Mouse (Mus musculus) cerebellum, adult (tissue): Measurements from ENCODE around the gene Plb1.

Experiments used
- ATAC-seq: cut with Nextera tagmentation; 2 replicates; pipeline ENCODE4 v1.9.2; 2017; ENCODE audit warnings: mild to moderate bottlenecking, moderate library complexity, mixed read lengths; ENCODE audit not compliant: insufficient number of reproducible peaks, low FRiP score, low TSS enrichment

Plb1 gene

DNA sequence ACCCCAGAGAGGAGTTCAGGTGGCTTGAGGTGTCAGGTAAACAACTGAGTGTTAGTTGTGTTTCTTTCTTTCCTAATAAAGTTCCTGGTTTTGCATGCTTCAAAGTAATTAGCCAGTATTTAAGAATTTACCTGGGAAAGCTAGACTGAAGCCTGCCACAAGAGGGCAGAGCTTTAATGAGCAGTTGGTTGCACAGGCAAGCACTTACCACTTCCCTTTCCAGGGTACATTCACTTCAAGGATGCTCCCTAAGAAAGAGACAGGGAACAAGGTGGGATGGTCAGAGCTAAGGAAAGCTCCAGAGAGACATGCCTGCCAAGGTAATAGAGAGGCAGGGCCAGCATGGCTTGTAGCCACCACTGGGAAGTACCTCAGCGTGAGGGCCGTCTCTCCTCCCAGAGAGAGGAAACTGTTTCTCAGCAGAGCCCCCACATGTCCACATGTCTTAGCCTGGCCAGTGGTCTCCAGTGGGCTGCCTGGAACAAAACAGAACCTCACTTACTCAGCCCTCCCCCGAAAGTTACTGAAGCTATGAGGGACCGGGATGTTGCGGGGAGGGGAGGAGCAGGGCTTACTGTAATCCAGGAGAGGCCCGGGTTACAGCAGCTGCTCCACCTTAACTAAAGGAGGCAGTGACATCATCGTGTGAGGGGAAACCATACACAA is 89.8 kb downstream of the Plb1 start:
- peak; percentile 79 for ATAC-seq

DNA sequence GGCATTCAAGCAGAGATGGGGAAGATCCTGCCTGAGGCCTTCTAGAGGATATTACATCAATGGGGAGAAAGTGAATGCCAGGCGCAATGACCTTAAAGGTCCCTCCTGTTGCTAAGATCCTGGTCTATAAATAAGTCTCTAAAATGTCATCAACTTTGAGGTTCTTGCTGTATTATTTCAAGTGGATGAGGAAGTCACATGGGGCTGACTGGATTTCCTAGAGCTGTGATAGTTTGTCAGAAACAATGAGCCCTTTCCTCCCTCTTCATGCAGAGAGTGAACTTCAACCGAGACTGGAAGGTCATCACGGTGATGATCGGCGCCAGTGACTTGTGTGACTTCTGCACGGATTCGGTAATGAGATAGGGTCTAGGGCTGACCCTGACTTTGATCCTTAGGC is 95.6 kb downstream of the Plb1 start:
- ATAC-seq: no peak

DNA sequence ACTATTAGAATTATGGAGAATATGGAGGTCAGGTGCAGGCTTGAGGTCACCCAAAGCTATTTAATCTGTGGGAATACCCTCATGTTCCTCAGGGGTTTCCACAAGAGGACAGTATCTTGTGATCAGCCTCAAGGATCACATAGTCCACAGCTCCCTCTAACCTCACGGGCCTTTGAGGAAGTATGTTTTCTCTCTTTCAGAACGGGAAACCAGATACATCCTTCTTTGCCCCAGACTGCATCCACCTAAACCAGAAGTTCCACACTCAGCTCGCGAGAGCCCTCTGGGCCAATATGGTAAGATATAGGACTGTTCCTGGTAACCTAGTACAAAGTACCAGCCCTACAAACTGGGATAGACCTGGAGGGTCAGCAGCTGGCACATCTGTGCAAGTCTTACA is 100.1 kb downstream of the Plb1 start:
- ATAC-seq: no peak

DNA sequence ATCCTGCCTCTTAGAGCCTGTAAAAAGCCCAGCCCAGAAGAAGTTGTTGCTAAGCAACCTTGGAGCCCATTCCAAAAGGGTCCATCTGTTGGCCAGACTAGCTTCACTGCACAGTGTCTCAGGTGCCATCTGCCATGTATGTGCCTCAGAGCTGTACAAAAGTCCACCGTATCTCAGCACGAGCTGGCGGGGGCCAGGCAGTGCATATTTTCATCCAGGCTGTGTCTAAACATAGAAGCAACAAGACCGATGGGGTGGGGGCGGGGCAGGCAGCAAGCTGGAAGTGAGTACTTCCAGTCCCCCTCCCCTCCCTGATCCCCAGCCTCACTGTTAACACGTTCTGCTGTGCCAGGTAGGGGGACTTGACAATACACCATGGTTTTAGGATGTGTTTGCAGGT is 102.7 kb downstream of the Plb1 start:
- peak; percentile 91 for ATAC-seq

DNA sequence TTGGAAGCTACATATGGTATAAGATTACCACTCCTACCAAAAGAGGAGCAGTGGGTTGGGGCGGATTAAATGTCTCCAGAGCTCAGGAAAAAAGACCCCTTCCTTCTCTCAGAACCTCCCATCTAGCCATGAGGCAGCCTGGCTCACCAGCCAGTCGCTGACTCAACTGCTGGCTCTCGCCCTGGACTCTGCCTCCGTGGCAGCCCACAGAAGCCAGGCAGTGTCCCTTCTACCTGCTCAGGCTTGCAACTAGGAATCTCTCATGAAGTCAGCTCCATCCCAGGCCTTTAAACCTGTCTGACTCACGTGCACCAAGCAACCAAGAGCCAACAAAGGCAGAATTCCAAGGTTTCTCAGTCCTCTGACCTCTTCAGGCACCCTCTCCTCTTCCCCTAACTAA is 103.6 kb downstream of the Plb1 start:
- ATAC-seq: no peak

DNA sequence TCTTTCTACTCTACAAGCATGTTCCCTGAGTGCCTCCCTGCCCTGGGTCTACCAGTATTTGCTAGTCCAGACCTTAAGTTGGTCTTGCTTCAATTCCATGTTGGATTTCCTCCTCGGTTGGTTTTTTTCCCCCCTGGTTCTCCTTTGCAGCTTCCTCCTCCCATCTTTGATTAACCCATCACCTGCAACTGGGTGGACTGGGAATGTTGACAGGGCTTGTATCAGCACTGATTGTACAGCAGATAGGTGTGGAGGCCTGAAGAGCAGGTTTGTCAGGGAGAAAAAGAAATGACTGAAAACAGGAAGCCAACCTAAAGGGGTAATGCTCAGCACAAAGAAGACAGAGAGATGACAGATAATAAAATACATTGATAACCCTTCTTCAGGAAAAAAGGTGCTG is 104.8 kb downstream of the Plb1 start:
- no peak for ATAC-seq

DNA sequence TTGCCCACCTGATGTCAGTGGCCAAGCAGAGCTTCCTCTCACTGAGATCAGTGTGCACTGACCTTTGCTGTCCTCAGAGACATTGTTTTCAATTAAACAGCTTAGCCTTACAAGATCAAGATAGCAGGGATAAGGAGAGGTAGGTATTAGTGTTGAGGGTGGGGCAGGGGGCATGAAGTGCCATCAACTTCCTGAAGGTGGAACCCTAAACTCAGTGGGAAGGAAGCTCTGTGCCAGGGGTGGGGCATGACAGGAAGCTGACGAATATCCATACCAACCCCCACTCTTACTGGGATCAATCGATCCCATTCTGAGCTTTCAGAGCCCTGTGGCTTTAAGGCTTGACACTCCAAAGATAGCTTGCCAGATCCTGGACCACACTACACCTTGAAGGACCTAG is 105.8 kb downstream of the Plb1 start:
- no peak for ATAC-seq

DNA sequence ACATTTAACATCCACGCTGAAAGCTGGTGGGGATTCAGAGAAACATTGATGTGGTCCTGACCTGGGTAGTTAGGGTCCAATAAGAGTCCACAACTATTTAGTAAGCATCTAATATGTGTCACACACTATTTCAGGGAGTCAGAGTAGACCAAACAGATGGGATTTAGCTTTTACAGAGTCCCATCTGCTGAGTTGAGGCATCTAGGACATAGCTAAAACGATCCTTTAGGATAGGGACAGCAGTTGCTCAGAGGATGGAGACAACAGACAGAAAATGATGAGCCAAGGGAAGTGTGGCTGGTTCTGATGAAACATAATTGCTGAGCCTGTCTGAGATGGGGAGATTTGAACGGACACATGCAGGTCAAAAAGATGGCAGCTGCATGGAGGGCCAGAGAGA is 106.3 kb downstream of the Plb1 start:
- no peak for ATAC-seq

DNA sequence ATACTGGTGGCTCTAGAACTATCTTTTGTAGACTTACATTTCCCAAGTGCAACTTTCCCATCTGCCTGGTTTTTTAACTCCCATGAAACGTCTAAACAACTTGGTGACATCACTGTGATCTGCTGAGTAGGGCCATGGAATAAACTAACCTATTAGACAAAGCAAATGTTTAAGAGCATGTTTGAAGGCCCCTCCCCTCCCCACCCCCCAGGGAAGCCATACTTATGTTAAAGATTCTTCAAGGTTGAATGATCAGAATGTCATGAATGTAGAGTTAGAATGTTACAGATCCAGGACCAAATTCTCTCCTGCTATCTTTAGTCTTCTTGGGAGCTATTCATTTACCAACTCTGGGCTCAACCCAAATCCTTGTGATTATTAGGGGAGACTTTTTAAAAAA is 107.7 kb downstream of the Plb1 start:
- no peak for ATAC-seq

DNA sequence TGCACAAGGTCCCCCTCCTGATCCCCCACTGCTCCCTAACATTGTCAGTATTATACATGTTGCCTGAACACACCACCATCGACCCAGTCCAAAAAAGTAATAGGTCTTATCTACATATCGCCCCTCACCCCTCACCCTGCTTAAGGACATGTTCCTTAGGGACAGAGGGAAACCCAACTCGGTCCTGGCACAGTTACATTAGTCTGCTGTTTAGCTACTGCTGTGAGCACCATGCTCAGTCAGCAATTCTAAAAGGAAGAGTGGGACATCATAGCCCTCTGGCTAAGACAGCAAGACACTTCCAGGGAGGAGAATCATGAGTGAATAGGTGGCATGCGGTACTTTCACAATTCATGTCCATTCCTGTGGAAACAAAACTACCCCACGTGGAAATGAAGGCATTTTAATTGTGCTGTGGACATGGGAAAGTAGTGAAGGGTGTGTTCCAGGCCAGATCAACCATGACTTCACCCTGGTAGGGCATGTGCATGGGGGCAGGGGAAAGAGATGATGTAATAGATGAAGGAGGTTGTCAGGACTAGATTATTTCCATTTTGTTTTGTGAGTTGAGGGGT is 110.3 kb downstream of the Plb1 start:
- no peak for ATAC-seq

DNA sequence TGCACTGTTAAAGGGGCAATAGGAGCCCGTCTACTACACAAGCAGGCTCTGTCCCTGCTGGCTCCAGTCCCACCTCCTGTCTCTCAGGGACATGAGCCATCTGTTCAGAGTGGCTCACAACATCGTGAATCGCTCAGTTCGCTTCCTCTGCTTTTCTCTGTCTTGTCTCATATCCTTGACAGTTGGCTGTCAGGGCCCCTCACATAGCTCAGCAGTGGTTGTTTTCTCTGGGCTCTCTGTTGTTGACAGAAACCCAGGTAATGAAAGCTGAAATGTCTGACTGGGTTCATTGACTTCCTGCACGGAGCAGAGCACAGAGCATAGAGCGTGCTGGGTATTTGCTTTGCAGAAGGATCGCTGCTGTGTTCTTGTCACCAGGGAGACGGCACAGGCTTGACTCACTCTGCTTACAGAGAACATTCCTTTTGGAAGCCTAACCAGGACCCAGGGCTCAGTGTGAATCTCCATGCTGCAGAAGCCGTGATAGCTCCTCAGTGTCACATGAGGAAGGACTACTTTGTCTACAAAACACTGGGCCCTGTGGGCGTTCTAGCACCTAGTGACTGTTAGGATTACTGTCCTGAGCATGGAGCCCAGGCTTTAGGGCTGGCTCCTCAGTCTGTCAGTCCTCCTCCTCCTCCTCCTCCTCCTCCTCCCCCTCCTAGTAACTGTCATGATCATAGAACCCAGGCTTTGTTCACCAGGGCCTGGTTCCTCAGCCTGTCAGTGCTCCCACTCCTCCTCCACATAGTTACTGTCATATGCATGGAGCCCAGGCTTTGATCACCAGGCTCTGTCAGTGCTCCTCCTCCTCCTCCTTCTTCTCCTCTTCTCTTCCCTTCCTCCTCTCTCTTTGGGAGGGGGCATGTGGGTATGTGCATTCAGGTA is 113.8 kb downstream of the Plb1 start:
- ATAC-seq: peak; percentile 77

DNA sequence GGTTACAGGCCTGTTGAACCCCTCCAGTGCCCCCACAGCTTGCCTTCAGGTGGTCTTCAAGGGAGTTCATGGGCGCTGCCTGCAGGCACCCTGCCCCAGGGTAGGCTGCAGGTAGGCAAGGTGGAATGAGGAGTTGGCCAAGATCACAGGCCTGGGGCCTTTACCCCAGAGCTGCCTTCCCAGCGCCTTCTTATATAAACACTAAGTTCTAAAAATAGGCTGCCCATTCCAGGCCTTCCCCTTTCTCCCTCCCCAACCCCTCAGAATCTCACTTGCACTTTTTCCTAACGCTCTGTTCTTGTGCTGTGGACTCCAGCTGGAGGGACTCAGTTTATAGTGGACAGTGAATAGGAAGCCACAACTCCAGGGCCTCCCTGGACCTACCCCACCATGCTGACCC is 117.2 kb downstream of the Plb1 start:
- no peak for ATAC-seq

DNA sequence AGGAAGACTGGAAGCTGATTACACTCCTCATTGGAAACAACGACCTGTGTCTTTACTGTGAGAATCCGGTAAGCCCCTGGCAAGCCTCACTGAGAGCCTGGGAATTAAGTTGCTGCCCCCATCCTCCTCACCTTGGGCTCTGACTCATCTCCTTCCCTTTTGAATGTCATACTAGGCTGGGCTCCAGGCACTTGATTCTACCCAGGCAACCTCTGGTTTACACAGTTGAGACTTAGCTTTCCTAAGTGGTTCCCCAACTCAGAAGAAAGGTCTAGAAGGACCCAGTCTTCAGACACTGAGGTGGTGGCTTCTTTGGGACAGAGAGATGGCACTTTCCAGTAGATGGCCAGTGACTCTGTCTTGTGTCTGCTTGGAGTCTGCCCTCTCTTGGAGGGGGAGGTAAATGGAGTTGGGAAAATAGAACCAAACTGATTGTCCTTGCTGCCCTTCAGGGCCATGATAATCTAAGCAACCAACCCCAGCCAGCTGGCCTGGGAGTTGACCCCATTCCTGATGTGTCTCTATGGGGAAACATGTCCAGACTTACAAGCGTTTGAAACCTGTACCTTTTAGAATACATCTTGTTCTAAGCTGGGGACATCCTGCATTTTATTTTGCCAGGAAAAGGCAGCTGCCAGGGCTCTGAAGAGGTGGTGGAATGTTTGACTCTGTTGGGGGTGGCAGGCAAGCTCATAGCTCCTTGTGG is 118.2 kb downstream of the Plb1 start:
- no peak for ATAC-seq

DNA sequence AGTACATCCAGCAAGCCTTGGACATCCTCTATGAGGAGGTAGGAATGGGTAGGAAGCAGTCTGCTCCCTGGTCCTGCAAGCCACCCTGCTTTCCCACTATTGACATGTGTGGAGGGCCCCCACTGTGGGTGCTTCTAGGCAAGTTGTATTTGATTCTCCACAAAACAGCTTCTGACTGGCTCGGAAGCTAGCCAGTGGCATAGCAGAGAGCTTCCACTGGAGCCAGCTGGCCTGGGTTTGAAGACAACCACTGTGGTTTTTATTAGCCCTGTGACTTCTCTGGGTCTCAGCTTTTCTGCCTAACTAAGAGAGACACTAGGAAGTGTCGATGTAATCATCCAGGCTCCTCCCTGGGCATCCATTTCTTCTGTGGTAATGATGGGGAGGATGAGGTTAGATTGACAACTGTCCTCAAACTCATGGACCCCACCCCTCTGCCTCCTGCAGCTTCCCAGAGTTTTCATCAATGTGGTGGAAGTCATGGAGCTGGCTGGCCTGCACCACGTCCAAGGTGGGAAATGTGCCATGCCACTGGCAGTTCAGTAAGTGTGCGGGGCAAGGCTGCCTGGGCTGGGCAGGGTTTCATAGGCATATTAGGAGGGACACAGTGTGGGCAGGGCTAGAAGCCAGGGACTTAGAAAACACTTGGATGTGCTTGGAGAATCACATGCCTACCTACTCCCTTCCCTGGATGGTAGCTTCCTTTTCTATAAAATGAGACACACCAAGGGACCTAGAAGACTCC is 119.4 kb downstream of the Plb1 start:
- ATAC-seq: no peak

DNA sequence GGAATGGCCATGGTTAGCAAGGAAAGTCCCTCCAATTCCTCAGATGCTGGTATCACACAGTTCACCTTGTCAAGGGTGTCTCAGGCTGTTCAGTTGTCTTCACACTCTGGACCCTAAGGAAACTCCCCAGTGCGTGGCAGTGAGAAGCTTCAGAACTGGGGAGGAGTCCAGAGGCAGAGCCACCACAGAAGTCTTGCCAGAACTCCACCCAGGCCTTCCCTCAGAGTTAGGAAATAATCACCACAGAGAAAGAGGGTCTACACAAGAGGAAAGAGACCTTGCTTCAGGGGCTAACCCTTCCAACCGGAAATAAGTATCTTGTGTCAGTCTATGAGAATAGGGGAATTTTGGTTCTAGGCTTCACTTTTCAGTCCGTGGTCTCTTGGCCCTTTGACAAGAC is 120.3 kb downstream of the Plb1 start:
- ATAC-seq: no peak

DNA sequence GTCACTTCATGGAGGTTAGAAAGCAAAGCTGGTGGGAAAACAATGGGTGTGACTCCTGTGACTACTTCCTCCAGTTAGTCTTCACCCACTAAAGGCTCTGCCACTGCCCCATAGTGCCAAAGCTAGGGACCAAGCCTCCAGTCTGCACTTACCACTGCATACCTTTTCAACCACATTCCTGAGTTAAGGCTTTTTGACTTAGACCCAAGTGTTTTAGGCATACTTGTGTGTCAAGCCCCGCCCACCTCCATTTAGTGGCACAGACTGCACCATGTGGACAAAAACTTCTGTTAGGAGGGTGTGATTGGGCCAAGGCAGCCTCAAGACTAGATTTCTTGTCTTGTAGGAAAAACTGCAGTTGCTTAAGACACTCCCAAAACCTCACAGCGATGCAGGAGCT is 120.8 kb downstream of the Plb1 start:
- no peak for ATAC-seq

DNA sequence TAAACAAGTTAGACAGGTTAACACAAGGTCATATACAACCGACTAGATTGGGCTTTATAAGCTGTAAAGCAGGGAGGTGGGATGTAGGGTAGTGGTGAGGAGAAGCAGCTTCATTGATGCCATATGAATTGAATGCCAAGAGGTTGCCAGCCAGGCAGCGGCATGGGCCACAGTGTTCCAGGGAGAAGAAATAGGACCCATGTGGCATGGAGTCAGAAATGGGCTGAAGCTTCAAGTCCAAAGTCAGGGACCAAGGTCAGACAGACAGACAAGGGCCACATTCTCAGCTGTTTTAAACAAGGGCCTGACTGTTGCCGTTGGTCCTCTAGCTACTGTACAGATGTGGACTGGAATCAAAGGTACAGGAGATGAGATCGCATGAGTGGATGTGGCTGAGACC is 128.0 kb downstream of the Plb1 start:
- ATAC-seq: no peak

DNA sequence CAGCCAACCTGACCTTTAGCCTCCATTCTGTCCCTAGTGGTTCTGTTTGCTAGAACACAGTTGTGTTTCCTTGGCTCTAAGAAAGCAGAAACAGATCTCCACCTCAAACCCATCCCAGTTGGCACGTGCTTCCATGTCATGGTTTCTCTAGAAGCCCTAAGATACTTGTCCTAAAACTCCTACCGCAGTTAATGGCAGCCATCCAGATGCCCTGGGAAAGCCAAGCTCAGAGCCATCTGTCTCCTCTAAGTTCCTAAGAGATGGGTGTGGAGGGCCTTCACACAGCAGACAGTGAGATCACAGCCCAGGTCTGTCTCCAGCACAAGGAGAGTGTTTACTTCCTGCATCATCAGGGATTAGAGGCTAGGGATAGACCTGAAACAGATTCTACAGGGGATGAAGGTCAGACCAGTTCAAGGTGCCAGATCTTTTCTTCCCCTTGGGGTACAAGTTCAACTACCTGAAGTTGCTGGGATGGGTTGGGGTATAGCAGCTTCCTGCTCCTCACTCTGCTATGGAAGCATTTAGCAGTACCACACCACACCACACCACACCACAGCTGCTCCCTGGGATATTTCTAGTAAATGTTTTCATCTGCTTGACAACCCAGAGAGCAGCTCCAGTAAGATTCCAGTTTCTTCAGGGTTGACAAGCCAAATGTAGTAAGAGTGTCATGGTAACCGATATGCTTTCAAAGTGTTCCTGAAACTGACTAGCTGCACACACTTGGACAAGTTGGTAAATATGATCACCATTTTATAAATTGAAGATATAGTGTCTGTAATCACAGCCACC is 129.1 kb downstream of the Plb1 start:
- ATAC-seq: peak; percentile 32; the same call in 1 of the 2 replicates

DNA sequence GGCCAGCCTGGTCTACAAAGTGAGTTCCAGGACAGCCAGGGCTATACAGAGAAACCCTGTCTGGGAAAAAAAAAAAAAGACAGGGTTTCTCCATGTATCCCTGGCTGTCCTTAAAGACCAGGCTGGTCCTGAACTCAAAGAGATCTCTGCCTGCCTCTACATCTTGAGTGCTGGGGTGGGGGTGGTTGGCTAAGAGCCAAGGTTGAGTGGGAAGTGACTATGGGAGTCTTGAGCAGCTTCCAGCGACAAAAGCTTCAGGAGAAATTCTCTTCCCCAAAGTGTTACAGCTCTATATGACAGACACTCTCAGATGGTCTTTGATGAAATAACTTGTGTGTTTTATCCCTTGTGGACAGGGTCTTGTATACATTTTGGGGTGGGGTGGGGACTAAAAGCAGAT is 136.9 kb downstream of the Plb1 start:
- no peak for ATAC-seq

DNA sequence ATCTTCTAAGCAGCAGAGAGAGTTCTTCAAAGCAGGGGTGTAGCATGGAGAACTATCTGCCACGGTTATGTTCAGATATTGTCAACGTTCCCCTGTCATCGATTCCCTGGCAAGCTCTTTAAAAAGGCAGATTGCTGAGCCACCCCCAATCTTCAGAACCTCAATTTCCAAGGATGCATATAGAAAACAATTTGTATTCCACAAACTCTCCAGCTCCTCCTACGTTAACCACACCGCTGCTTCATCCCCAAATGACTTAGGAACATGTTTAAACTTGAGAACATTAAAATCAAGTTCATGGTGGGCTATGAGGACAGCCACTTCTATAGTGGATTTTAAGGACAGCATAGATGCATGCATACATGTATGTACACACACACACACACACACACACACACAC is 138.7 kb downstream of the Plb1 start:
- ATAC-seq: no peak
